Mouse (Mus musculus) thymus, postnatal 4 days (tissue): ENCODE results near the gene Fam241a.

Experiments used
- DNase-seq: peaks from one replicate; pipeline ENCODE4 v3.0.0; 2021

Fam241a gene

GRCm38 (mm10) chr3:127874254-127874883 lies 21.8 kb downstream of the Fam241a start:
- DNase-seq: no peak

- DNase-seq: peak; percentile 17
Measured at GRCm38 (mm10) chr3:127871575-127871974, 24.5 kb downstream of the Fam241a start.

- no peak for DNase-seq
Measured at GRCm38 (mm10) chr3:127868880-127869279, 27.2 kb downstream of the Fam241a start.

GRCm38 (mm10) chr3:127868046-127868758 lies 27.9 kb downstream of the Fam241a start:
- no peak for DNase-seq

- no peak for DNase-seq
Measured at GRCm38 (mm10) chr3:127864242-127864641, 31.9 kb downstream of the Fam241a start.

- DNase-seq: no peak
Measured at GRCm38 (mm10) chr3:127863571-127863970, 32.6 kb downstream of the Fam241a start.

- DNase-seq: no peak
Measured at GRCm38 (mm10) chr3:127862479-127862878, 33.6 kb downstream of the Fam241a start.

- no peak for DNase-seq
Measured at GRCm38 (mm10) chr3:127861340-127861739, 34.8 kb downstream of the Fam241a start.

- DNase-seq: peak; percentile 83
Measured at GRCm38 (mm10) chr3:127853431-127854206, 42.5 kb downstream of the Fam241a start.

GRCm38 (mm10) chr3:127852722-127853121 lies 43.4 kb downstream of the Fam241a start:
- DNase-seq: no peak

GRCm38 (mm10) chr3:127850776-127851646 lies 45.1 kb downstream of the Fam241a start:
- no peak for DNase-seq

- DNase-seq: no peak
Measured at GRCm38 (mm10) chr3:127849922-127850321, 46.2 kb downstream of the Fam241a start.

GRCm38 (mm10) chr3:127848088-127848808 lies 47.9 kb downstream of the Fam241a start:
- DNase-seq: no peak

- DNase-seq: no peak
Measured at GRCm38 (mm10) chr3:127843941-127844327, 52.2 kb downstream of the Fam241a start.

- DNase-seq: no peak
Measured at GRCm38 (mm10) chr3:127843324-127843940, 52.7 kb downstream of the Fam241a start.

GRCm38 (mm10) chr3:127841926-127842325 lies 54.2 kb downstream of the Fam241a start:
- no peak for DNase-seq

GRCm38 (mm10) chr3:127837972-127838644 lies 58.0 kb downstream of the Fam241a start:
- DNase-seq: no peak

- peak; percentile 97 for DNase-seq
Measured at GRCm38 (mm10) chr3:127837154-127837865, 58.8 kb downstream of the Fam241a start, which contains the start of gene Ap1ar. Gene Ap1ar, minus strand, starts transcription at chr3:127837523.

- no peak for DNase-seq
Measured at GRCm38 (mm10) chr3:127836798-127837153, 59.3 kb downstream of the Fam241a start.

GRCm38 (mm10) chr3:127835594-127835993 lies 60.5 kb downstream of the Fam241a start:
- DNase-seq: no peak
